Mouse (Mus musculus) monocyte, adult 5-6 weeks (primary cell): ENCODE data around the gene Taf10. TPM values are rescaled to one million over a fixed set of nuclear protein-coding genes. Genes with fewer than 3 reads are reported as not detected.

ENCODE experiments used
- ATAC-seq: fragments of 153-309, 156-312 bp; replicated peaks from 2 replicates; pipeline ENCODE4 v1.8.0; 2017; ENCODE audit warnings: mild to moderate bottlenecking; ENCODE audit not compliant: low TSS enrichment, insufficient number of reproducible peaks, severe bottlenecking, poor library complexity, low FRiP score
- total RNA-seq: library from RNA; stranded (forward); fragments of 200-1000, 200-491, 200-594 nt; gene quantifications from 3 replicates; pipeline ENCODE4 v1.2.3, GENCODE M21; 2017

Taf10 gene
- total RNA-seq, 1 experiment from 2014 or later: 113 TPM

DNA sequence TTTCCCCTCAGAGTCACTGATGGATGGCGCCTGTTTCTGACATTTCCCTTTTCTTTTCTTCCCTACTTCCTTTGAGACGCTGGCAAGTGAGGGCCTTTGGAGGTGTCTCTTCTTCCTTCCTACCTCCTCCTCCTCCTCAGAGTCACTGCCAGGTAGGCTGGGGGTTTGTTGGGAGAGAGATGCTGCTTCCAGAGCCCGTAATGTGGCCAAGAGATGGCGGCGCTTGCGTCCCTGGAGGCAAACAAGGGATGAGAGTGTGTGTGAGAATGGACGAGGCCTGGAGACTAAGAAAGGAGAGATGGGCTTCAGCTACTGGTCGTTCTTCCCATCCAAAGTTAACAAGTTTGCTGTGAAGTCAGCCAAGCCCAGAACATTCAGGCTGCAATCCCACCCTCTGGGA lies 9.3 kb downstream of the Taf10 start:
- ATAC-seq: no peak

- no peak for ATAC-seq
These were observed 10.3 kb downstream of the Taf10 start for GRCm38 (mm10) chr7:105733836-105734235.

DNA sequence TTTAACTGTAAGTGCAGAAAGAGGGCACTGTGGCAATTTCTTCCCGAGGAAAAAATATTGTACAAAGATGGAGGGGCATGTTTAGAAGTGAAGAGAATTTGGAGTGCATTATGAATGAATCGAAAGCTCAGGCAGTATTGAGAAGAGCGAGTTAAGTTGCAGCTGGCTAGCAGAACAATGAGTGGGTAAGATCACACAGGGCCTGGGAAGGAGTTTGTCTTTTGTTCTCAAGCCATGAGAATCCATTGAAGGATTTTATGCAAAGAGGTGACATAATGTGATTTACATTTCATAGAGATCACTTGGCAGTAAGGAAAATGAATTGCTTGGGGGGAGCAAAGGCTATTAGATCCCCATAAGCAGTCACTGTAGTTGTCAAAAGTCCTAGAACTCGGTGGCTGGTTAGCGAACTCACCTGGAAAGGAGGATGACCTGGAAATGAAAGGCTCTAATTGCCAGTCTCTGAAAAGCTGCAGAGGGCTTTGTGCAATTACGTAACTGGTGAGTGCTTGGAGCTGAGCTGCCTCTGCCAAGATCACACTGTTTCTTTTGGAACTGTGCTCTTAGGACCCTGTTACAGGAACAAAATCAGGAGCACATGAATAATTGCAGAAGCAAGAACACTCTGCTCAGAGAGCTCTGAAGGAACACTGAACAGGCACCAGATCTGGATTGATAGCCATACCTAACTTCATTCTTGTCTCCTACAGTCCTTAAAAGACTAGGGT lies 15.3 kb downstream of the Taf10 start:
- ATAC-seq: no peak

GRCm38 (mm10) chr7:105726980-105727325 lies 17.2 kb downstream of the Taf10 start:
- ATAC-seq: no peak

DNA sequence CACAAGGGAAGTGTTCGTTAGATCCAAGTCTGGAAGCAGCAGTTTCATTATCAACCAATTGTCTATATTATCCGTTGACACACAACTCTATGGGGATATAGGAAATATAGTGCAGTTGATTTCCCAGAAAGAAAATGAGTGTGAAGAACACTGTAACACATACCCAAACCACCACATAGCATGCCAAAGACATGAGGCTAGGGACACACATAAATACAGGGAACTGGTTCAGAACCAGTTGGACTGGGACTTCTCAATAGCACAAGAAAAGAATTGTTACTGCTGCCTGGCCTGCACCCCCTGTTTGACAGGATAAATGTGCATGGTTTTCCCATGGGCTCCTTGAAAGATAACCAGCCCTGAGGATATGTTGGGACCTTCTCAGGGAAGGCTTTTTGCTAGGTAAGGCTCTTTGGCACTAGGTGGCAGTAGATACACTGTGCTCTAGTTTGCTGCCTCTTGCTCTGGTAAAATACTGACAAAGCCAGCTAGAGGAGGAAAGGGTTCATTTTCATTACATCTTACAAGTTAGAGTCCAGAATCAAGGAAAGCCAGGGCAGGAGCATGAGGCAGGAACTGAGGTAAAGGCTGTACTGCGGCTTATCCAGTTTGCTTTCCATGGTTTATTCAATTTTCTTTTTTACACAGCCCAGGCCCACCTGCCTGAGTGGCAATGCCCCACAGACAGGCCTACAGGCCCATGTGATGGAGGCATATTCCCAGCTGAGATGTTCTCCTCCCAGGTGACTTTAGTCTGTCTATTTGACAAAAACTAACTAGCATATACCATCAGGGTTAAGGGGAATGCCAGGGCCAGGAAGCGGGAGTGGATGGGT lies 17.8 kb downstream of the Taf10 start:
- ATAC-seq: peak; percentile 91

- ATAC-seq: no peak
These were observed 22.2 kb downstream of the Taf10 start for GRCm38 (mm10) chr7:105721916-105722315.

DNA sequence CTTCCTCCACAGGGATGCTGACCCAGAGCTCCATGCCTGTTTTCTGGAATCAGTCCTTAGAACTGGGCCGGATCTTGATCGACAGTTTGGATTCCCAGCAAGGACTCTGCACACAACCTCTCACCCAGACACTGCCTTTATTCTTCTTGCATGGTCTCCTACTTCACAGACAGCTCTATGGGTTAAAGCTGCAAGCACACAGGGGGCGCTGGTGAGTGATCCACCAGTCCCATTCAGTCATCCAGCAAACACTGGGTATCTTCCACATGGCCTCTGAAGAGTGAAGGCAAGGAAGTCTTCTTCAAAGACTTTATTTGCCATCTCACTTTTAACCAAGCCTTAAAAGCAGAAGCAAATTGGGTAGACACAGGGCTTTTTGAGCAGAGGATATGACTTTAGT lies 28.8 kb downstream of the Taf10 start:
- ATAC-seq: no peak

DNA sequence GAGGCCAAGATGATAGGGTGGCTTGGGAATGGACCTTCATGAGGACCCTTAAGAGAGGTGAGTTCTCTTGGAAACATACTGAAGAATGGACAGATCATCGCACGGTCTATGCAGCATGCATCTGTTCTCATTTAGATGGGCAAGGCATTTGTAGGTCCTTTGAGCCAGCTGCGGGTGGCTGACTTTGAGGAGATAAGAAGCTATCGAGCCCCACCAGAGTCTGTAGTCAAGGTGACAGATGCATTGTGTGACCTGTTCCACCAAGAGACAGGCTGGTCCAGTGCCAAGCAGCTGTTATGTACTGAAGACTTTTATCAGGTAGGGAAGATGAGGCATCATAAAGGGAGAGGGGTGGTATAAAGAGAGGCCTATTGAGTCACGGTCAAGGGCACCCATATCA lies 35.4 kb downstream of the Taf10 start:
- ATAC-seq: no peak

DNA sequence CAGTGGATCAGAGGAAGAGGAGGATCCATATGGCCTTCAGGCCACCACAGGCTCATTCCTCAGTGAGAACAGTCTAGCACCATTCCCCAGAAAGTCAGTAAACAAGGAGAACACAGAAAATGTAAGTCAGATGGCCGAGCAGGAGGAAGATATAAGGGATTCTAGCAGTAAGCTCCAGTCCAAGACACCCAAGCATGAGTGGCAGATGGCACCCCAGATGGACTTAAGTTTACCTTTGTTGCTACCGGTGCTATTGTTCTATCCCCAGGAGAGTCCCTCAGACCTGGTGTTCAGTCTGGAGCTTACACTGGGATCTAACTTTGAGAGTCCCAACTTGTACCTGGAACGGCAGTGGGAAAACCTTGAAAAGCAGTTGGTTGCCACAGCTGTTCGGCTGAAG lies 40.3 kb downstream of the Taf10 start:
- ATAC-seq: no peak

- ATAC-seq: no peak
These were observed 41.0 kb downstream of the Taf10 start for GRCm38 (mm10) chr7:105703184-105703583.

DNA sequence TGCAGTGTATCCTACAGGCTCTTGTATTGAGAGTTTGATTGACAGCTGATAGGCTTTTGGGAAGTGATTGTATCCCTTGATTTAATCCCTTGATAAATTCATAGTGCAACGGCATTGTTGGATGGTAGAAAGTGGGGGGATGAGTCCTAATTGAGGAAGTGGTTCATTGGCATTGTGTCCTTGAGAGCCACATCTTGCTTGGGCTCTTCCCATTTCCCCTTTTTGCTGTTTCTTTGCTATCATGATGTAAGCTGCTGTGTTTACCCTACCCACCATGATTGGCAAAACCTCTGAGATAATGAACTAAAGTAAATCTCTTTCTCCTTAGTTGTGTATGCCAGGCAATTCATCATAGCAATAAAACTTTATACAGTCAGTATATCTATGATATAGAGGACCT lies 53.3 kb downstream of the Taf10 start:
- ATAC-seq: peak; percentile 66

Other genes starting within 250 kb of the Taf10 start
- gene Smpd1, start 190.0 kb downstream of the Taf10 start, total RNA-seq: 20.2 to 29.2 TPM (median 28.0 TPM) in 3 replicates
- gene Apbb1, start 162.7 kb downstream of the Taf10 start, total RNA-seq: 6.0 to 25.3 TPM (median 10.9 TPM) in 3 replicates
- not detected in 3 replicates for gene Hpx, start 144.2 kb downstream of the Taf10 start, total RNA-seq
- 4.9 to 26.3 TPM (median 23.4 TPM) in 3 replicates for gene Trim3, start 110.8 kb downstream of the Taf10 start, total RNA-seq
- 57.4 to 73.7 TPM (median 68.2 TPM) in 3 replicates for gene Timm10b, start 104.3 kb downstream of the Taf10 start, total RNA-seq
- 35.1 to 41.9 TPM (median 38.1 TPM) in 3 replicates for gene Arfip2, start 103.9 kb downstream of the Taf10 start, total RNA-seq
- gene Gm45799, start 103.8 kb downstream of the Taf10 start, total RNA-seq: 1.5 to 7.3 TPM (median 2.1 TPM) in 3 replicates
- 1.6 to 6.3 TPM (median 5.8 TPM) in 3 replicates for gene Dnhd1, start 93.5 kb downstream of the Taf10 start, total RNA-seq
- 105 to 145 TPM (median 128 TPM) in 3 replicates for gene Ilk, start 7.8 kb downstream of the Taf10 start, total RNA-seq
- gene Rrp8, start 7.0 kb downstream of the Taf10 start, total RNA-seq: 9.4 to 15.5 TPM (median 14.7 TPM) in 3 replicates
- gene Tpp1, start 7.9 kb upstream of the Taf10 start, total RNA-seq: 13.5 to 25.3 TPM (median 22.9 TPM) in 3 replicates
- not detected in 3 replicates for gene Dchs1, start 43.3 kb upstream of the Taf10 start, total RNA-seq
- gene Mrpl17, start 66.7 kb upstream of the Taf10 start, total RNA-seq: 12.5 to 18.7 TPM (median 17.9 TPM) in 3 replicates
- gene Gm4070, start 209.6 kb upstream of the Taf10 start, total RNA-seq: 401 to 1,201 TPM (median 560 TPM) in 3 replicates